Mouse (Mus musculus) monocyte, adult 2 months (primary cell): ENCODE results near the gene Tspan12.
"Not testable (repeated sequence)": the region's sequence is repeated elsewhere in the genome, so short reads cannot be mapped to it uniquely, and the experiment has no call there.

ENCODE experiments used
- DNase-seq, 2 experiments: peaks; one replicate each; pipeline ENCODE4 v3.0.0; 2022; ENCODE audit warnings: low spot score in 2 of 2, low read depth in 1 of 2

The Tspan12 gene

GRCm38 (mm10) chr6:21852344-21852785 lies at the start of gene Tspan12:
Gene Tspan12 (minus strand): TSS chr6:21852515.
- DNase-seq = no peak

GRCm38 (mm10) chr6:21894451-21894850 lies 42.1 kb upstream of the Tspan12 start:
- no peak for DNase-seq

- DNase-seq = no peak
These were observed 36.8 kb upstream of the Tspan12 start for GRCm38 (mm10) chr6:21889101-21889500.

GRCm38 (mm10) chr6:21887971-21888370 lies 35.7 kb upstream of the Tspan12 start:
- not testable (repeated sequence) for DNase-seq

- DNase-seq = no peak
These were observed 27.2 kb upstream of the Tspan12 start for GRCm38 (mm10) chr6:21879496-21879895.

- DNase-seq = no peak
These were observed 15.0 kb upstream of the Tspan12 start for GRCm38 (mm10) chr6:21867310-21867709.

DNA sequence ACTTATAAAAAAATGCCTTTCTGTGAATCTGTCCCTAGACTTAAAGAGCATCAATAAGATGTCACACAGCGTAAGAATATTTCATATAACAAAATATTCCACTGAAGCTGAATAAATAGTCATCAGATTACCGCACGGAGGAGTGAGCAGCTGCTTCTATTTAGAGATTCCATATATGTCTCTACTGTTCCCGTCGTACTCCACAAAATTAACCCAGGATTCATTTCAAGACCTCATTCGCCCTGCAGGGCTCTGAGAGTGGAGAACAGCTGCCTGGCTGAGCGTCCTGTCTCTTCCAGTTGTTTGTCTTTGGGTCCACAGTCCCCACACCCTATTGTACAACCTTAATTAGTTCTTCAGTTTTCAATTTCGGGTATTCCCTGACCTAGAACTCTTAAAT lies 11.9 kb upstream of the Tspan12 start:
- no peak for DNase-seq

DNA sequence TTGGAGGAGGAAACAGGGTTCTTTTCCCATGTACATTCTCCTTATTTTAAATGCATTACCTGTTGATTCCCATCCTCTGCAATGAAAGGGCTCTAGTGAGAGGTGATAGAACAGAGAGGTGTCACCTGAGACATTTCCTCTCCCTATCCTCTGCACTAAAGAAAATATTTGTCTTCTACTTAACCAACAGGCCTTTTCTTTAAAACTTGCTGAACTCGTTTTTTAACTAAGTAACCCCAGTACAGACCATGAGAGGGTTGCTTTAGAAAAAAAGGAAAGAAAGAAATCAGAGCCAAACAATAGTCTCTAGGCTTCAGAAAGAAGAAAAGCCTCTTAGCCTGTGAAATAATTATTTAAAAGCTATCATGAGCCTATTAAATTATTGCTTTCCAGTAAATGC lies 11.2 kb upstream of the Tspan12 start:
- no peak for DNase-seq

DNA sequence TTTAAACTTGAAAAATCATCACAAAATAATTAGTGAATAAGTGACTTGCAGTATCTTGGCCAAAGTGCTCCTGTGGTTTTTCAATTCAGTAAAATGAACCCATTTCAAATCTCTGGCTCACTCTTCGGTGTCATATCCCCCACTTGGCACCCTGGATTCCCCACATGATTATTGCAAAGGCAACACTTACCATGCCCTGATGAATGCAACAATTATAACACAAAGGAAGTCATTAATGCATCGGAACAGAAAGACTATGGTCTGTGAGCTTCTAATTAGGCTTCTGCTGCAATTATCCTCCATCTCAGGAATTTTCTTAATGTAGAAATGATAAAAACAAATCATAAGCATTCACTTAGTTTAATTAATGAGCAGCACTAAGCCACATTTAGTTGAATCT lies 9.0 kb upstream of the Tspan12 start:
- no peak for DNase-seq

DNA sequence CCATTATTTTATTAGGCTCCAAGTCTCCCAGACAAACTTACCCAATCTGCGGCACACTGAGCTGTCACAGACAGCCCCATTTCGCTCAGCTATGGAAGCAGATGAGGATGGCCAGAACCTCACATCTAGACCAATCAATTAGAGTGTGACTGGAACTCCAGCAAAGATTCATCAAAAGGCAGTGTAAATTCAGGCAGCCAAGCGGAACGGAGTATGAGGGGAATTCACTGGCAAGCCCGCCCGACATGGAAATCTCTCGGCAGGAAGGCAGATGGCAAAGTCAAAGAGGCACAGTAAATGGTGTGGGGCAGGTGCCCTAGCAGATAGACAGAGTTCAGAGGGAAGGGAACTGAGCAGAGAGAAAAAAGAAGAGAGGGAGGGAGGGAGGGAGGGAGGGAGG lies 5.5 kb upstream of the Tspan12 start:
- DNase-seq = no peak

GRCm38 (mm10) chr6:21855921-21856320 lies 3.6 kb upstream of the Tspan12 start:
- no peak for DNase-seq

DNA sequence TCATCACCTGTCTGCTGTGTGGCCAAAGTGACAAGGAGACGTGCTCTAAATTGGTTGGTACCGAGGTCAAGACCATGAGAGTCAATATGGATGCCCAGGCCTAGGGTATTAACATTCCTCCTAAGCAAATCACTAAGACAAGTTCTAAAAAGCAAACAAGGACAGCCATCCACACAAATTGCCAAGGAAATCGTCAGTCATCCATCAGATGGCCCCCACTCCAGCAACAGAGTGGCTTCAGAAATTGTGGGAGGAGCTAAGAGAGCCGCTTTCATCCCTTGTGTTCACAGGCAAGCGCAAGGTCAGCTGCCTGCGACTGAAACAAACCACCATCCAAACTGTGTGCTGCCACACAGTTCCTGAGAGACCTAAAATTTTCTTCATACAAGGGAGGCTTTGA lies 1.0 kb upstream of the Tspan12 start:
- DNase-seq = no peak

DNA sequence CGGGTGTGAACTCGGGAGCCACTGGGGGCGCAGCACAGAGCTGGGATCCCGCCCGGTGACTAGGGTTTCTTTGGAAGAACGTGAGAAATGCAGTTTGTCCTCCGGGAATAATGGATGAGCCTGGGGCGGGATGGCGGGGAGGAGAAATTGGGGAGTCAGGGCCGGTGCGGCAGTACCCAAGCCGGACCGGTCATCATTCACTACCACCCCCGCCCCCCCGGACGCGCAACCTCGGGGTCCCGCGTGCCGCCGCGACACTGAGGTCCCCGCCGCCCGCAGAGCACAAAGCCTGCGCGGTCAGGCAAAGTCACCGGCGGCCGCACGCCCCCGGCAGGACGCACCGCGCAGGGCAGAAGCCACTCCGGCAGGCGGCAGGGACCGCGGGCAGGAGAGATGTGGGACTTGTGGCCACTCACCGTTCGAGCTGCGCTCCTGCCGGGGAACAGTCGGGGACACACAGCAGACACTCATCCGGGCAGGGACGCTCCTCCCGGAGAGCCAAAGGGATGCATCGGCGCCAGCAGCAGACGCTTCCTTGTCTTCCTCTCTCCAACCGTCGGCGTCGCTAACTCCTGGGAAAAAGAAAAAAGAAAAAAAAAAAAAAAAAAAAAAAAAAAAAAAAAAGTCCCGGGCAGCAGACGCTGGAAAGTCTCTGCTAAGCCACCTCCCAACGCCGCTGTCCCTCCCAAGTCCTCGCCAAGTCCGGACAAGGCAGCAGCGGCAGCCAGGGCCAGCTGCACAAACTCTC lies 545 bp downstream of the Tspan12 start:
- no peak for DNase-seq

DNA sequence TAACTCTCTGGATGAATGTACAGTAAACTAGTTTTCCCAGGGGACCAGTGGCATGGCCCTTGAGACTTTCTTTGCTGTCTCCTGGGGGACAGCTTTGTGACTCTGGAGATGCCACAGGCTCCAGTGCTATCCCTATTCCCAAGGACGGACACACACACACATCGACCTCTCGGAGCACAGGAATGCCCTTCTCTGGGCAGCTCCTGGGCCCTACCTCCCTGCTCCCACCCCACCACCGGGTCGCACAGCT lies 1.0 kb downstream of the Tspan12 start:
- no peak for DNase-seq

DNA sequence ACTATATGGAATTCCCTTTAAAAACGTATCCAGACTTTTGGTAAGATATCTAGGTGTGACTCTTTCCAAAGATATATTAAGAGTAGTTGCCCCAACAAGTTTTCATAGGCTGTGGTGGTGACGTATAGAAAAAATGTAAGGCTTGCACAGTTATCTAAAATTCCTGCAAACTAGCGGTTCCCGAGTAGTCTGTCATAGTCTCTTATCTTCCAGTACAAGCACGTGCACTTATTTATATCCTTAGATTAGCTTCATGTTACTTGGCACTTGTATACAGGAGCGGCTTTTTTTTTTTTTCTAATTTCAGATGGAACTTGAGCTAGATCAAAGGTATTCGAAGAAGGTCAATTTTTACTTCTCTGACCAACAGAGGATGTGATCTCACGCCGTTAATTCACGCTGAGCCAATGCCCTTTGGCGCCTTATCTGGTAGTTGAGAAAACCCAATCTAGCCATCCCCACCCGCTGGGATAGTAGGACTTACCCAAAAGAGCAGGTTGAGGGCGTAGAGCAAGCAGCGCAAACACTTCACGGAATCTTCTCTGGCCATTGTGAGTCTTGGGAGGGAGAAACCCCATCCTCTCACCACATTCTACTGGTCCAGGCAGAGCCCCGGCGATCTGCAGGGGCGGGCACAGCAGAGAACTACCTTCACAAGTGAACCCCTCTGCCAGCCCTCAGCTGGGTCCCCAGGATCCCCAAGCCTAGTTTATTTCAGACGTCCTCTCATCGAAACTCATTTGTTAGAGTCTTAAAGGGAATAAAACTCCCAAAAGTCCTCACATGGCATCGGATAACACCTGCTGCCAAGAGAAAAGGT lies 1.6 kb downstream of the Tspan12 start:
- DNase-seq = no peak

- no peak for DNase-seq
These were observed 3.5 kb downstream of the Tspan12 start for GRCm38 (mm10) chr6:21848808-21849207.

GRCm38 (mm10) chr6:21839976-21840775 lies 12.1 kb downstream of the Tspan12 start:
- DNase-seq = no peak

GRCm38 (mm10) chr6:21839244-21839814 lies 13.0 kb downstream of the Tspan12 start:
- no peak for DNase-seq

GRCm38 (mm10) chr6:21833531-21833930 lies 18.8 kb downstream of the Tspan12 start:
- DNase-seq = no peak

- no peak for DNase-seq
These were observed 20.4 kb downstream of the Tspan12 start for GRCm38 (mm10) chr6:21831871-21832270.

GRCm38 (mm10) chr6:21830931-21831330 lies 21.4 kb downstream of the Tspan12 start:
- no peak for DNase-seq

DNA sequence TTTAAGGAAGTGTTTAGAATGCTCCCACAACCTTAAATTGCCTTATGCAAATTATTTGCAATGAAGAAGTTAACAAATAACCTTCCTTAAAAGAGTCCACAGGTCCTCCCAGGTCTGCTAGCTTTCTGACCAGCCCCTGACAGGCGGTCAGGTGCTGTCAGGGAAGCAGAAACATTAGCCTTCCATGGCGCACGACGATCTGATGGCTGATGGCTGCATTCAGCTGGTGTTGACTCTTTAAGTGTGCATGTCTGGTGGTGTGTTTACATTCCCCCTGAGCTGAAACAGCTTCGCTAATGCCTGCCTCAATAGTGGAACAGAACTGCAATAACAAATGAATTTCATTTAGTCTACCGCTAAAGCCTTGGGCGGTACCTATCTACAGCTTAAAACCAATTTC lies 22.4 kb downstream of the Tspan12 start:
- no peak for DNase-seq
